In the genomic region with DNA sequence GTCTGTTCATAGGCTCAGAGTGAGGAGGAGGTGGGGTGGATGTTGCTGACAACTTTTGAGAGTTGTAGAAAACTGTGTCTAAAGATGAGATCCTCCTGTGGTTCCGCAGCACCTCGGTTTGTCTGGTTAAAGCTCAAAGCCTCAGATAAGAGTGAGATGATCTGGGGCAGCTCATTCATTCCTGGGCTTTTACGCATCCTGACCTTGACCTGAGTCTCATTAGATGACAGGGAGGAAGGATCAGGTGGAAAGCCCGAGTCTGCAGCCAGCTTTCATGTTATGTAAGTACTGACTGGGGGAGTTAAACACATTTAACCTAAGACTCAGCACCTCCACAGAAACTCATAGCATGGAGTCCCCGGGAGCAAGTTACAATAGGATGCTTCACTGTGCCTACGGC, we compare ENCODE assay signal across 17 mouse cellular contexts.
DNase-seq lines count a peak whose midpoint lies in the region; ATAC-seq lines count a peak whose summit lies in the region.
"Had no signal": no experiment of that assay in that cellular context is flagged by ENCODE, and none has a peak within 500 bp of the region (broad histone marks: within the 10 kb centered on the region; RNA-seq: fewer than 3 reads in every experiment).

No protein-coding gene starts in this region.

- no peaks in the 10 kb centered on the region for H3K27me3 ChIP-seq in midbrain, embryonic 11.5 days (ENCODE audit: control insufficient read depth, insufficient read depth, low read length)
- H3K27me3 ChIP-seq in midbrain, embryonic 15.5 days (replicated peaks), result no peaks in the 10 kb centered on the region
- H3K27me3 ChIP-seq: embryonic facial prominence, embryonic 12.5 days; forebrain, embryonic 13.5 days; forebrain, embryonic 15.5 days had no signal

- no peak overlapping the region for H3K9ac ChIP-seq in midbrain, embryonic 11.5 days (ENCODE audit: low read length)
- no peak overlapping the region for H3K9ac ChIP-seq in midbrain, embryonic 15.5 days
- H3K9ac ChIP-seq: embryonic facial prominence, embryonic 12.5 days; forebrain, embryonic 13.5 days; forebrain, embryonic 15.5 days; forebrain, postnatal 0 days had no signal

- no peak overlapping the region for H3K4me2 ChIP-seq in midbrain, embryonic 11.5 days
- H3K4me2 ChIP-seq in midbrain, embryonic 15.5 days, result no peak overlapping the region
- H3K4me2 ChIP-seq: embryonic facial prominence, embryonic 12.5 days; forebrain, embryonic 13.5 days; forebrain, embryonic 15.5 days had no signal

- no peak overlapping the region for H3K27ac ChIP-seq in midbrain, embryonic 11.5 days (ENCODE audit: low read depth, low read length)
- H3K27ac ChIP-seq in midbrain, embryonic 15.5 days, result no peak overlapping the region
- H3K27ac ChIP-seq: embryonic facial prominence, embryonic 10.5 days; embryonic facial prominence, embryonic 12.5 days; forebrain, embryonic 13.5 days; forebrain, embryonic 15.5 days had no signal

- no peaks in the 10 kb centered on the region for H3K9me3 ChIP-seq in midbrain, embryonic 11.5 days (ENCODE audit: control insufficient read depth, low read length)
- H3K9me3 ChIP-seq in midbrain, embryonic 15.5 days, result no peaks in the 10 kb centered on the region
- H3K9me3 ChIP-seq: embryonic facial prominence, embryonic 10.5 days; embryonic facial prominence, embryonic 12.5 days; forebrain, embryonic 13.5 days; forebrain, embryonic 15.5 days had no signal

- H3K4me1 ChIP-seq in midbrain, embryonic 11.5 days (ENCODE audit: control insufficient read depth, insufficient read depth, low read length), result no peaks in the 10 kb centered on the region
- no peaks in the 10 kb centered on the region for H3K4me1 ChIP-seq in midbrain, embryonic 15.5 days
- H3K4me1 ChIP-seq: embryonic facial prominence, embryonic 12.5 days had no signal

- H3K36me3 ChIP-seq in midbrain, embryonic 11.5 days (ENCODE audit: control insufficient read depth, insufficient read depth, low read length), result no peaks in the 10 kb centered on the region
- no peaks in the 10 kb centered on the region for H3K36me3 ChIP-seq in midbrain, embryonic 15.5 days (replicated peaks)
- H3K36me3 ChIP-seq: embryonic facial prominence, embryonic 10.5 days; embryonic facial prominence, embryonic 12.5 days; forebrain, embryonic 15.5 days had no signal

- no peak overlapping the region for H3K4me3 ChIP-seq in midbrain, embryonic 11.5 days (ENCODE audit: low read depth, low read length)
- no peak overlapping the region for H3K4me3 ChIP-seq in midbrain, embryonic 15.5 days
- H3K4me3 ChIP-seq: embryonic facial prominence, embryonic 10.5 days; embryonic facial prominence, embryonic 12.5 days; forebrain, embryonic 13.5 days; forebrain, embryonic 15.5 days had no signal

- 75% methylated on average over 6 of the region's 6 CpGs for WGBS in midbrain, embryonic 11.5 days
- WGBS in midbrain, embryonic 15.5 days, result 75% methylated on average over 6 of the region's 6 CpGs

- ATAC-seq in midbrain, embryonic 11.5 days (ENCODE audit: low FRiP score), result no peak
- ATAC-seq in midbrain, embryonic 15.5 days (replicated peaks), result no peak
- ATAC-seq: forebrain, embryonic 13.5 days; forebrain, embryonic 15.5 days; forebrain, postnatal 0 days had no signal

- peak; percentile 19 for DNase-seq in adrenal gland, adult 2 months
- DNase-seq in adrenal gland, postnatal 14 days, result no peak
- peak; percentile 2 to 15 for DNase-seq in adrenal gland, postnatal 36 days
- DNase-seq in adrenal gland, adult 18-20 months (ENCODE audit: low spot score in 2 of 2), result no peak
- DNase-seq in midbrain, embryonic 11.5 days (ENCODE audit: low spot score, missing footprints), result peak; percentile 31
- DNase-seq in lung, postnatal 36 days, result no peak
- DNase-seq: cerebellum, adult 11-12 months; cerebellum, adult 2 months; cerebellum, adult 9-10 months; cerebellum, postnatal 10 days; cerebellum, postnatal 25 days; forebrain, postnatal 0 days had no signal

Comparison
In these comparisons a context has a peak if more than half of its experiments do, and no peak if none do; other contexts are left out.
1. DNase-seq: peak in adrenal gland, adult 2 months (single experiment), adrenal gland, postnatal 36 days (2 of 2) and midbrain, embryonic 11.5 days (single experiment); none in adrenal gland, postnatal 14 days (single experiment), adrenal gland, adult 18-20 months (0 of 2) and lung, postnatal 36 days (single experiment).